Mouse (Mus musculus) small intestine, adult 2 months (tissue): ENCODE results near the gene Tex35. TPM values are rescaled to one million over a fixed set of nuclear protein-coding genes. Genes with fewer than 3 reads are reported as not detected.

Experiments used
- H3K27ac ChIP-seq: fragments of 200-500 bp; 2 replicates; pipeline ENCODE4 v1.5.1; 2012; ENCODE audit warnings: low read depth, low read length, control low read depth, inconsistent platforms; ENCODE audit not compliant: insufficient read depth
- H3K27me3 ChIP-seq: fragments of 200-500 bp; 2 replicates; pipeline ENCODE4 v1.6.1; 2012; ENCODE audit warnings: mild to moderate bottlenecking, moderate library complexity, low read length, inconsistent platforms; ENCODE audit not compliant: control insufficient read depth, insufficient read depth
- H3K36me3 ChIP-seq: fragments of 200-500 bp; 2 replicates; pipeline ENCODE4 v1.6.1; 2012; ENCODE audit warnings: mild to moderate bottlenecking, low read length, control low read depth, inconsistent platforms; ENCODE audit not compliant: control insufficient read depth, insufficient read depth
- H3K4me1 ChIP-seq: fragments of 200-500 bp; 2 replicates; pipeline ENCODE4 v1.6.1; 2012; ENCODE audit warnings: low read length, inconsistent platforms, mixed read lengths; ENCODE audit not compliant: control insufficient read depth, insufficient read depth, insufficient read length
- H3K4me3 ChIP-seq: fragments of 200-500 bp; 2 replicates; pipeline ENCODE4 v1.5.1; 2012; ENCODE audit warnings: low read depth, mild to moderate bottlenecking, control low read depth, inconsistent platforms, low read length, moderate library complexity
- CTCF ChIP-seq: fragments of 200-500 bp; IDR thresholded peaks from 2 replicates; pipeline ENCODE4 v1.5.1; 2012; ENCODE audit warnings: low read depth, mild to moderate bottlenecking, control low read depth, inconsistent platforms, low read length, moderate library complexity, mixed read lengths; ENCODE audit not compliant: insufficient replicate concordance, insufficient read length; ENCODE audit errors: extremely low read depth
- POLR2A ChIP-seq: fragments of 200-500 bp; IDR thresholded peaks from 2 replicates; pipeline ENCODE4 v1.6.1; 2012; ENCODE audit warnings: low read depth, mild to moderate bottlenecking, control low read depth, inconsistent platforms, low read length, moderate library complexity
- WGBS: fragments of 180-500 bp; shearing (Covaris S2); methylation state at CpG from one replicate; pipeline ENCODE4 v1.1.7; 2018; 5-methylcytosine and 5-hydroxymethylcytosine counted together
- polyA plus RNA-seq: library from polyadenylated mRNA; depleted of rRNA; stranded (reverse); fragments of >200 nt; gene quantifications from 2 replicates; pipeline ENCODE4 v1.2.3, GENCODE M21; 2012

Gene Tex35
- polyA plus RNA-seq, 1 experiment = not detected

GRCm38 (mm10) chr1:157101122-157101865, 7.2 kb downstream of the Tex35 start:
- H3K36me3 ChIP-seq = no peaks in the 10 kb centered on the region
- peak overlapping the region; percentile 24 for H3K4me3 ChIP-seq
- 0 out of 2 replicates have a peak, but pooled peaks cover 7% of the 10 kb centered on the region for H3K4me1 ChIP-seq
- 12% methylated on average over 19 of the region's 19 CpGs for WGBS
- TF ChIP-seq CTCF = no peak
- no peak for TF ChIP-seq POLR2A
- no peak overlapping the region for H3K27ac ChIP-seq
- no peaks in the 10 kb centered on the region for H3K27me3 ChIP-seq

DNA sequence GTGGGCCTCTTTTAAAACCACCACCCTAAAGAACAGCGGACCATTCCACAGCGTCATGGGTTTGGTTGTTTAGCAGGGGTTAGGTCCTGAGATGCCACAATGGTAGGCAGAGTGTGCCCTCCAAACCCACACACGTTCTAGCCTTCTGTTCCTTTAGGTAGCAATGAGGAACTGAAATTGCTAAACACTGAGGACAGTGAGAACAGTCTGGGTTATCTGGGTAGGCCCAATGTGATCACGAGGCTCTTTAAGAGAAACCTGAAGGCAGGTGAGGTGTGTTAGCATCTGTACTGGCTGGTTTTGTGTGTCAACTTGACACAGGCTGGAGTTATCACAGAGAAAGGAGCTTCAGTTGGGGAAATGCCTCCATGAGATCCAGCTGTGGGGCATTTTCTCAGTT, 12.9 kb downstream of the Tex35 start:
- Histone ChIP-seq H3K4me1 (no peaks in the 10 kb centered on the region), H3K27me3 (no peaks in the 10 kb centered on the region), H3K36me3 (no peaks in the 10 kb centered on the region), H3K27ac (no peak overlapping the region), H3K4me3 (no peak overlapping the region)
- TF ChIP-seq POLR2A = no peak
- no peak for TF ChIP-seq CTCF
- WGBS = 78% methylated on average over 4 of the region's 4 CpGs

GRCm38 (mm10) chr1:157092622-157093021, 15.9 kb downstream of the Tex35 start:
- Histone ChIP-seq H3K36me3 (no peaks in the 10 kb centered on the region), H3K4me1 (no peaks in the 10 kb centered on the region), H3K4me3 (no peak overlapping the region), H3K27me3 (no peaks in the 10 kb centered on the region), H3K27ac (no peak overlapping the region)
- TF ChIP-seq POLR2A (no peak), CTCF (no peak)
- WGBS = 76% methylated on average over 1 of the region's 1 CpGs

DNA sequence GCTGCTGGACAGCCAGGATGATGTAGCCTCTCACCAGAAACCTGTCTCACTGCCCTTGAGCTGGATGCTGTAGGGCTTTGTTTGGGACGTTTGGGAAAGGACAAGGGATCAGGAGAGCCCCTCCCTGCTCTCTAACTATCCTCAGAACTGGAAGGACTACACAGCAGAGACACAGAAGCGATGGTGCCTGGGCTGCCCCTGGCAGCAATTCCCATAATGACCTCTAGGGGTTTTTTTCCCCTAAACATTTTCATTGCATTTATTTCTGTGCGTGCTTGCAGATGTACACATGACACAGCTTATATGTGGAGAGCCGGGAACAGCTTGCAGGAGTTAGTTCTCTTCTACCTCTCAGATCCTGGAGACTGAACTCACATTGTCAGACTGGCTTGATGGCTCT, 16.3 kb downstream of the Tex35 start:
- Histone ChIP-seq H3K27ac (no peak overlapping the region), H3K4me3 (no peak overlapping the region), H3K4me1 (no peaks in the 10 kb centered on the region), H3K36me3 (no peaks in the 10 kb centered on the region), H3K27me3 (no peaks in the 10 kb centered on the region)
- TF ChIP-seq POLR2A (no peak), CTCF (peak; percentile 20; the same call in 1 of the 2 replicates)
- 67% methylated on average over 4 of the region's 4 CpGs for WGBS

DNA sequence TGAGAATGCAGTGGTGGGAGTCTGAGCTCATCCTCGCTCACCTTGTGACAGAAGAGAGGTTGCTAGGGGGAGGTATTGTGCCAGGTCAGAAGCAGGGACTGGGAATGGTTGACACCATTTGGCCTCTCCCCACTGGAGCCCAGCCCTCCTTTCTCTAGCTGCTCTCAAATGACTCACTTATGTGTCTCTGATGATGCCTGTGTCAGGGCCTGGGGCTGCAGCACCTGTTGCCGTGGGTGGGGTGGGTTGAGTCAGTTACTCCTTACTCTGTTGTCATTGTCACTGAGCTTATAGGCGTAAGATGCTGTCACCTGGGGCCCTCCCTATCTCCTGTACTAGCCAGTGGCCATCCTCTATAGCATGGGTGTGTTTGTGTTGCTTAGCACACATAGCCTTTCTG, 17.6 kb downstream of the Tex35 start:
- Histone ChIP-seq H3K36me3 (no peaks in the 10 kb centered on the region), H3K27ac (no peak overlapping the region), H3K4me1 (no peaks in the 10 kb centered on the region), H3K4me3 (no peak overlapping the region), H3K27me3 (no peaks in the 10 kb centered on the region)
- 82% methylated on average over 3 of the region's 3 CpGs for WGBS
- TF ChIP-seq CTCF = no peak

GRCm38 (mm10) chr1:157086097-157086994, 22.1 kb downstream of the Tex35 start:
- H3K4me3 ChIP-seq = peak overlapping the region; percentile 3; the same call in 1 of the 2 replicates

DNA sequence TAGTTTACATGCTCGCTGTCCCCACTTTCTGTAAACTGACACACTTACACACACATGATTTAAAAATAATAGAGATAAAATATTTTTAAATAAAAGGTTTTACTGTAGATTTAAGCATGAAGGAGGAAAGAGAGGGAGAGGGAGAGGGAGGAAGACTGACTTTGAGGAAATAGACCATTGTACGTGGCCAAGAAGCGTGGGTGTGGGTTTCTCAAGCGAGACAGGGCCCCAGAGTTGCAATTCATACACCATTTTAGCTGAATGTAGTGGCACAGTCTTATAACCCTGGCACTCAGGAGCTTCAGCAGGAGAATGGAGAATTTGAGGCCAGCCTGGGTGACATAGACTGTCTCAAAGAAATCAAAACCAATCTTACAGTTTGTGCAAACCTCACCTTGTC, 25.5 kb downstream of the Tex35 start:
- 91% methylated on average over 4 of the region's 4 CpGs for WGBS
- Histone ChIP-seq H3K4me1 (peaks cover 7% of the 10 kb centered on the region), H3K36me3 (no peaks in the 10 kb centered on the region), H3K4me3 (no peak overlapping the region), H3K27me3 (no peaks in the 10 kb centered on the region), H3K27ac (no peak overlapping the region)
- no peak for TF ChIP-seq CTCF
- TF ChIP-seq POLR2A = no peak

More at GRCm38 (mm10) chr1:157086097-157086994, 22.1 kb downstream of the Tex35 start:
- TF ChIP-seq CTCF (peak; percentile 97), POLR2A (no peak)
- WGBS = 10% methylated on average over 25 of the region's 25 CpGs
- peaks cover 4% of the 10 kb centered on the region for H3K4me1 ChIP-seq
- H3K27me3 ChIP-seq = no peaks in the 10 kb centered on the region
- H3K36me3 ChIP-seq = no peaks in the 10 kb centered on the region
- H3K27ac ChIP-seq = no peak overlapping the region
